Mouse (Mus musculus): ENCODE results near the gene Uba6. TPM values are rescaled to one million over a fixed set of nuclear protein-coding genes. Genes with fewer than 3 reads are reported as not detected.
A peak's percentile ranks its signal among the peaks of the same experiment; 100 is the strongest.

Gene Uba6
- polyA plus RNA-seq (2015; fragmentation: Nextera tagmentation; extraction: Ambion mirVana), result 13.0 and 14.7 TPM in 2 replicates

- Histone ChIP-seq H3K4me3 (peak within 1 kb of the TSS; percentile 77), H3K9ac (peak within 1 kb of the TSS; percentile 84), H3K9me3 (no peaks in the 10 kb centered on the region), H3K4me2 (peak within 1 kb of the TSS; percentile 80), H3K27me3 (no peaks in the 10 kb centered on the region), H3K36me3 (peaks cover 13% of the 10 kb centered on the region; the same call in 1 of the 2 replicates), H3K4me1 (replicated peaks) (peaks cover 13% of the 10 kb centered on the region), H3K27ac (replicated peaks) (peak within 1 kb of the TSS; percentile 96)
- ATAC-seq (ENCODE audit: low read depth), result peak; percentile 100
- WGBS, result under 1% methylated on average over 67 of the region's 67 CpGs
Measured at GRCm38 (mm10) chr5:86172449-86173161, at the start of gene Uba6. Gene Uba6, minus strand, starts transcription at chr5:86172803.

DNA sequence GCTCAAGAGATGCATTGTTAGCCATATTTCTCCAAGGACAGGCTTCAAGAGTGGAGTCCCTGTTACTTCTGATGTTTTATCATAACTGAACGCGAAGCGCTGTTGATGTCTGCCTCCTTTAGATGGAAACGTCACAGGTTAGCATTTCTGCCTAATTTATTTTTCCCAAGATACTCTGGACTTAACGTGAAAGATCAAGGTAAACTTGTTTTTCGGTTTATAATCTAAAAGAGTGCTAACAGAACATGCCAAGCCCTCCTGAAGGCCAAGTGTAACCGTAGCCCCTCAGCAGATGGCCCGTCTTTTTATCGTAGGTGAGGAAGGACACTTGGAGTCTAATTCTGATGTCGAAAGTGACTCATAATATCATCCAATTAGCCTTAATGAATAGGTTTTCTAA is 25.2 kb upstream of the Uba6 start, which contains the start of gene Gnrhr:
Gene Gnrhr, minus strand, starts transcription at position 101 of the 400 bp plus-strand sequence.
- Histone ChIP-seq H3K27ac (replicated peaks) (no peak within 1 kb of the TSS), H3K9ac (no peak within 1 kb of the TSS), H3K4me3 (no peak within 1 kb of the TSS), H3K4me1 (replicated peaks) (no peaks in the 10 kb centered on the region), H3K27me3 (no peaks in the 10 kb centered on the region), H3K36me3 (no peaks in the 10 kb centered on the region), H3K4me2 (no peak within 1 kb of the TSS), H3K9me3 (no peaks in the 10 kb centered on the region)
- 90% methylated on average over 10 of the region's 10 CpGs for WGBS
- no peak for ATAC-seq (ENCODE audit: low read depth)

- Histone ChIP-seq H3K4me2 (no peak overlapping the region), H3K4me1 (replicated peaks) (no peaks in the 10 kb centered on the region), H3K9ac (no peak overlapping the region), H3K9me3 (no peaks in the 10 kb centered on the region), H3K27me3 (no peaks in the 10 kb centered on the region), H3K4me3 (no peak overlapping the region), H3K36me3 (no peaks in the 10 kb centered on the region), H3K27ac (replicated peaks) (no peak overlapping the region)
- 22% methylated on average over 4 of the region's 4 CpGs for WGBS
- no peak for ATAC-seq (ENCODE audit: low read depth)
Measured at GRCm38 (mm10) chr5:86191356-86191755, 18.8 kb upstream of the Uba6 start.

GRCm38 (mm10) chr5:86190770-86191169 is 18.2 kb upstream of the Uba6 start:
- H3K9me3 ChIP-seq, result no peaks in the 10 kb centered on the region
- no peaks in the 10 kb centered on the region for H3K4me1 ChIP-seq (replicated peaks)
- H3K27me3 ChIP-seq, result no peaks in the 10 kb centered on the region
- H3K9ac ChIP-seq, result no peak overlapping the region
- no peak overlapping the region for H3K27ac ChIP-seq (replicated peaks)
- no peak overlapping the region for H3K4me2 ChIP-seq
- 25% methylated on average over 5 of the region's 5 CpGs for WGBS
- ATAC-seq (ENCODE audit: low read depth), result no peak
- H3K4me3 ChIP-seq, result no peak overlapping the region
- H3K36me3 ChIP-seq, result no peaks in the 10 kb centered on the region

DNA sequence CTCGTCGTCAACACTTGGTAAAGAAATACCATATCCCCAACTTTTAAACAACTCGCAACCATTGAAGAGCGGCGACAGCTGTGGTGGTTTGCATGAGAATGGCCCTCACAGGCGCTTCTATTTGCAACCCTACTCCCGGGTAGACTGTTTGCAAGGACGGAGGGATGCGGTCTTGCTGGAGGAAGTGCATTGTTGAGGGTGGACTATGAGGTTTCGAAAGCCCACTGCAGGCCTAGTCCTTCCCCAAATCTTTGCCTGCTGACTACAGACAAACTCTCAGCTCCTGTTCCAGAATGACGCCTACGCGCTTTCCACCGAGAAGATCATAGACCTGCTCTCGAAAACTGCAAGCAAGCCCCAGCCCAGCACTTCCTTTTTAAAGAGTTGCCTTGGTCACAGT is 17.7 kb upstream of the Uba6 start:
- no peaks in the 10 kb centered on the region for H3K9me3 ChIP-seq
- no peak overlapping the region for H3K4me2 ChIP-seq
- H3K27me3 ChIP-seq, result no peaks in the 10 kb centered on the region
- no peak for ATAC-seq (ENCODE audit: low read depth)
- H3K36me3 ChIP-seq, result no peaks in the 10 kb centered on the region
- 44% methylated on average over 15 of the region's 15 CpGs for WGBS
- H3K4me1 ChIP-seq (replicated peaks), result no peaks in the 10 kb centered on the region
- no peak overlapping the region for H3K27ac ChIP-seq (replicated peaks)
- H3K4me3 ChIP-seq, result no peak overlapping the region
- no peak overlapping the region for H3K9ac ChIP-seq

GRCm38 (mm10) chr5:86187441-86187840 is 14.8 kb upstream of the Uba6 start:
- Histone ChIP-seq H3K4me3 (no peak overlapping the region), H3K36me3 (no peaks in the 10 kb centered on the region), H3K4me2 (no peak overlapping the region), H3K27ac (replicated peaks) (no peak overlapping the region), H3K4me1 (replicated peaks) (no peaks in the 10 kb centered on the region), H3K9me3 (no peaks in the 10 kb centered on the region), H3K27me3 (no peaks in the 10 kb centered on the region), H3K9ac (no peak overlapping the region)
- 81% methylated on average over 6 of the region's 6 CpGs for whole genome bisulfite sequencing
- no peak for ATAC-seq (ENCODE audit: low read depth)

DNA sequence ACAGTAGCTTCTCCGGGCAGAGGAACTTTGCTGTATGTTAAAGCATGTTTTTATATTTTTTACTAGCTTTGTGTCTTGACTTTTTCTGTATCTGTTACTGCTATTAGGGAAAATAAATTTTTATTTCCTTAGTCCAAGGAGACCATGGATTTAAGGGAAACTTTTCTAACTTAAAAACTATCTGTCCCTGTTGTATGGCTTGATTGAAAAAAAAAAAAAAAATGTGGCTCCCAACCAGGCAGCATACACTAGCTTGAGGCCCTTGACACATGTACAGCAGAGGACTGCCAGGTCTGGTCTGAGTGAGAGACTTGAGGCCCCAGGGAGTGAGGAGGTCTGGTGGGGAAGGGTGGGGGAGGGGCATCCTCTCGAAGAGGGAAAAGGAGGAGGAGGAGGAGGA is 1.2 kb upstream of the Uba6 start:
- H3K4me1 ChIP-seq (replicated peaks), result peaks cover 13% of the 10 kb centered on the region
- H3K27me3 ChIP-seq, result no peaks in the 10 kb centered on the region
- no peaks in the 10 kb centered on the region for H3K9me3 ChIP-seq
- peak overlapping the region; percentile 96; the same call in 1 of the 2 replicates for H3K27ac ChIP-seq (replicated peaks)
- peaks cover 5% of the 10 kb centered on the region; the same call in 1 of the 2 replicates for H3K36me3 ChIP-seq
- H3K9ac ChIP-seq, result no peak overlapping the region
- ATAC-seq (ENCODE audit: low read depth), result no peak
- no peak overlapping the region for H3K4me2 ChIP-seq
- H3K4me3 ChIP-seq, result no peak overlapping the region
- WGBS, result 47% methylated on average over 2 of the region's 2 CpGs

GRCm38 (mm10) chr5:86172088-86172448 is 535 bp downstream of the Uba6 start:
- ATAC-seq (ENCODE audit: low read depth), result no peak
- Histone ChIP-seq H3K27me3 (no peaks in the 10 kb centered on the region), H3K36me3 (peaks cover 13% of the 10 kb centered on the region; the same call in 1 of the 2 replicates), H3K4me1 (replicated peaks) (peaks cover 13% of the 10 kb centered on the region), H3K9me3 (no peaks in the 10 kb centered on the region), H3K9ac (peak overlapping the region; percentile 84), H3K27ac (replicated peaks) (peak overlapping the region; percentile 96), H3K4me3 (peak overlapping the region; percentile 77), H3K4me2 (peak overlapping the region; percentile 80)
- WGBS, result 0% methylated on average over 15 of the region's 15 CpGs

GRCm38 (mm10) chr5:86129828-86130227 is 42.8 kb downstream of the Uba6 start:
- Histone ChIP-seq H3K4me3 (no peak overlapping the region), H3K4me1 (replicated peaks) (no peaks in the 10 kb centered on the region), H3K27ac (replicated peaks) (no peak overlapping the region), H3K9me3 (no peaks in the 10 kb centered on the region), H3K9ac (no peak overlapping the region), H3K4me2 (no peak overlapping the region), H3K27me3 (no peaks in the 10 kb centered on the region), H3K36me3 (peaks cover 38% of the 10 kb centered on the region)
- no peak for ATAC-seq (ENCODE audit: low read depth)

DNA sequence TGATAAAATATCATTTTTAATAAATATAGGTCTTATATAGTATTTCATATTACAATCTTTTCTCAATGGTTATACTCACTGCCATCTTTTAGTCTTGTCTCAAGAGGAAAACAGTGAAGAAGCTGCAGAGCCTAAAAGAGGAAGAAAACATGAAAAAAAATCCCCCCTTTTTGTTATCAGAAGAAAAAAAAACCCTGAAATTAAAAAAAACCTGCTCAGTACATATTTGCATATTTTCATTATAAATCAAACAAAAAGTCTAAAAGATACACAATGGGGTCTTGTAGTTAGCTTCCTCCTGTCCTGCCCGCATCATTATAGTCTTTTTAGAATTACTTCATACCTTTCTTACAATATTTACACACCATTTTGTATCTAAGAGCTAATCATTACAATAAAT is 43.9 kb downstream of the Uba6 start:
- Histone ChIP-seq H3K27me3 (no peaks in the 10 kb centered on the region), H3K27ac (replicated peaks) (no peak overlapping the region), H3K4me2 (no peak overlapping the region), H3K9me3 (no peaks in the 10 kb centered on the region), H3K4me1 (replicated peaks) (no peaks in the 10 kb centered on the region), H3K4me3 (no peak overlapping the region), H3K36me3 (peaks cover 36% of the 10 kb centered on the region), H3K9ac (no peak overlapping the region)
- WGBS, result 97% methylated on average over 1 of the region's 1 CpGs
- ATAC-seq (ENCODE audit: low read depth), result no peak

GRCm38 (mm10) chr5:86118457-86119094 is 54.0 kb downstream of the Uba6 start:
- H3K4me2 ChIP-seq, result no peak overlapping the region
- H3K4me1 ChIP-seq (replicated peaks), result no peaks in the 10 kb centered on the region
- H3K27ac ChIP-seq (replicated peaks), result no peak overlapping the region
- no peaks in the 10 kb centered on the region for H3K9me3 ChIP-seq
- ATAC-seq (ENCODE audit: low read depth), result no peak
- H3K4me3 ChIP-seq, result no peak overlapping the region
- 91% methylated on average over 9 of the region's 9 CpGs for WGBS
- H3K36me3 ChIP-seq, result peaks cover 35% of the 10 kb centered on the region
- no peak overlapping the region for H3K9ac ChIP-seq
- H3K27me3 ChIP-seq, result no peaks in the 10 kb centered on the region

DNA sequence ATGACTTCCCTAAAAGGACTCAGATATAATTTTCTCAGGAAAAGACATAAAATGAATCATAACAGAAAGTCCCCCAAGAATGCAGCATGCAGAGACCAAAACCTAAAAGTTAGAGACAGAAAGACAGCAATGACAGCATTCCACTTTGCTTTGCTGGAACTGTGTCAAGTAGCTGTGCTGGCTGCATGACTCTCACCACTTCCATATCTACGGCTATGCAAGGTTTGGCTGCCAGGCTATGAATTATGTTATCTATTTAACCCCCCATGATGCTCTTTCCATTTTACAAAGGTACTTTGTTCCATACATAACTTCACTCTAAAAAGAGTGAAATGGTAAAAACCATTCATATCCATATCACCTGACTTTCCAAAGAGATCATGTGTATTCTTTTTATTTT is 58.6 kb downstream of the Uba6 start:
- H3K36me3 ChIP-seq, result peaks cover 33% of the 10 kb centered on the region
- no peaks in the 10 kb centered on the region for H3K4me1 ChIP-seq (replicated peaks)
- no peaks in the 10 kb centered on the region for H3K27me3 ChIP-seq
- H3K9ac ChIP-seq, result no peak overlapping the region
- H3K27ac ChIP-seq (replicated peaks), result no peak overlapping the region
- no peak for ATAC-seq (ENCODE audit: low read depth)
- no peaks in the 10 kb centered on the region for H3K9me3 ChIP-seq
- H3K4me3 ChIP-seq, result no peak overlapping the region
- 83% methylated on average over 1 of the region's 1 CpGs for WGBS
- no peak overlapping the region for H3K4me2 ChIP-seq
